Mouse (Mus musculus): Measurements from ENCODE around the gene Ddost. TPM values are rescaled to one million over a fixed set of nuclear protein-coding genes. Genes with fewer than 3 reads are reported as not detected.

Ddost gene
- polyA plus RNA-seq, 2 experiments = 342 to 344 TPM

DNA sequence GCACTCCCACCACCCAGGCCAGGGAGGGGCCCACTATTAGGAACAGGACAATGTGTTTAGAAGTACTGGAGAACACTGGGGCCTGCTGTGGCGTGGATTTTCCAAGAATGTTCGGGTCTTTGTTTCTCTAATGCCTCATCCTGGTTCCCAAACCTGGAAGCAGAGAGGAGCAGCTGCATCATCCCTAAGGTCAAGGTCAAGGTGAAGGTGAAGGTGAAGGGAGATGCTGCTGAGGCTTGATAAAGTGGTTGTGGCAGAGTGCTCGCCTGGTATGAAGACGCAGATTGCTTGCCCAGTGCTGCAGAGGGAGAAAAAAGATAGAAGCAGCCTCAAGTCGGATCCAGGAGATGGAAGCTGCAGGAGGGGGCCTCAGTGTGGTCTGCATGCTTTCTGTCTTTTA lies 47.3 kb downstream of the Ddost start:
- 86% methylated on average over 5 of the region's 5 CpGs for WGBS
- Histone ChIP-seq H3K27ac (replicated peaks; ENCODE audit: low read depth, low read length) (no peak overlapping the region), H3K4me1 (ENCODE audit: control insufficient read depth, insufficient read depth, low read length) (no peaks in the 10 kb centered on the region), H3K4me3 (replicated peaks; ENCODE audit: low read length) (no peak overlapping the region), H3K9ac (ENCODE audit: low read depth, low read length, severe bottlenecking) (no peak overlapping the region), H3K4me2 (replicated peaks; ENCODE audit: low read depth, low read length, severe bottlenecking) (no peak overlapping the region), H3K9me3 (ENCODE audit: control insufficient read depth, low read length) (no peaks in the 10 kb centered on the region; the same call in 1 of the 2 replicates), H3K36me3 (ENCODE audit: control insufficient read depth, insufficient read depth, low read length) (no peaks in the 10 kb centered on the region), H3K27me3 (ENCODE audit: control insufficient read depth, insufficient read depth, low read length) (no peaks in the 10 kb centered on the region)
- ATAC-seq (ENCODE audit: low FRiP score, low read depth) (no peak), DNase-seq (ENCODE audit: low spot score) (no peak)
- no peak for TF ChIP-seq POLR2A (IDR thresholded peaks at IDR 0.05; ENCODE audit: borderline replicate concordance, extremely low read depth, insufficient read depth, insufficient read length)

DNA sequence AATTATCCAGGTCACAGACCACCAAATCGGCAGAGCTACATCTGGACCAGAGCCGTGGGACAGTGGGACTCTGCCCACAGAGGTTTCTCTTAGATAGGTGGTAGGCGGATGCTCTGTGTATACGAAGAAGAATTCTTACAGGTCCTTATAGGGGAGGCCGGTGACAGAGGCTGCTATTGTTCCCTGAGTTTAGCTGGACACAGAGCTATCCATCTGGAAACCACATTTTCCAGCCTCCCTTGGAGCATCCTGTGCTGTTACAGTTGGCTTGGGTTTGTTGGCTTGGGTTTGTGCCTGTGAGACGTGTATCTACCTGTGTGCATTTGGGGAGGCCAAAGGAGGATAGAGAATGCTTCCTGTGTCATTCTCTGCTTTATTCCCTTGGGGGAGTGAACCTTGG lies 48.2 kb downstream of the Ddost start:
- Histone ChIP-seq H3K4me1 (ENCODE audit: control insufficient read depth, insufficient read depth, low read length) (no peaks in the 10 kb centered on the region), H3K27ac (replicated peaks; ENCODE audit: low read depth, low read length) (no peak overlapping the region), H3K4me2 (replicated peaks; ENCODE audit: low read depth, low read length, severe bottlenecking) (no peak overlapping the region), H3K9me3 (ENCODE audit: control insufficient read depth, low read length) (no peaks in the 10 kb centered on the region; the same call in 1 of the 2 replicates), H3K27me3 (ENCODE audit: control insufficient read depth, insufficient read depth, low read length) (no peaks in the 10 kb centered on the region), H3K36me3 (ENCODE audit: control insufficient read depth, insufficient read depth, low read length) (no peaks in the 10 kb centered on the region), H3K4me3 (replicated peaks; ENCODE audit: low read length) (no peak overlapping the region), H3K9ac (ENCODE audit: low read depth, low read length, severe bottlenecking) (no peak overlapping the region)
- no peak for TF ChIP-seq POLR2A (IDR thresholded peaks at IDR 0.05; ENCODE audit: borderline replicate concordance, extremely low read depth, insufficient read depth, insufficient read length)
- 83% methylated on average over 6 of the region's 6 CpGs for WGBS
- ATAC-seq (ENCODE audit: low FRiP score, low read depth) = no peak
- no peak for DNase-seq (ENCODE audit: low spot score)

DNA sequence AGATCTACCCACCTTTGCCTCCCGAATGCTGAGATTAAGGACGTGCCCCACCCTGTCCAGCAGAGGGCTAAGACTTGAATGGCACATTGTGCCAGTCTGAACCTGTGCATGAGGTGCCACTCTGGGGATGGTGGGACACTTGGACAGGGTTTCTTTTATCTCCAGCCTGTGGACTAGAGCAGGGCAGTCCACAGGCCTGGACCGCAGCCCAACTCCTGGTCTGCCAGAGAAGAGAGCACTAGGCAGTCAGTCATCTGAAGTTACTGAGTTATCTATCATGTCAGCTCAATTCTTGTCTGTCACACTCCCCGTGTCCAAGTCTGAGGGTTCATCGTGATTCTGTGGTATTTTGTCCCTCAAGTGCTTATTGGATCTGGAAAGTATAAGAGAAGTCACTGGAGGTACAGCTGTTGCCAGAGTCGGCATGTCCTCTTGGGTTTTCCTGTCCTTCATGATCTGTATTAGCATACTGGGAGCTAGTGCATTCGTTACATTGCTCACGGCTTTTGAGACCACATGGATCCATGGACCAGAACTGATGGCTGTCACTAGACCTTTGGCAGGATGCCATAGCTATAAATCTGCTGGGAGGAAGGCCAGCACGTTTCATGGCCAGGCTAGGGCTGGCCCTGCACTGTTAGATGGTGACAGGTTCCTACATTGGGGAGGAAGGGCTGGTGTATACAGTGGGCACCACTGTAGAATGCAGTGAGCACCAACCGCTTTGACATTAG lies 49.1 kb downstream of the Ddost start:
- no peaks in the 10 kb centered on the region for H3K4me1 ChIP-seq (ENCODE audit: control insufficient read depth, insufficient read depth, low read length)
- H3K4me2 ChIP-seq (replicated peaks; ENCODE audit: low read depth, low read length, severe bottlenecking) = no peak overlapping the region
- H3K27ac ChIP-seq (replicated peaks; ENCODE audit: low read depth, low read length) = no peak overlapping the region
- H3K36me3 ChIP-seq (ENCODE audit: control insufficient read depth, insufficient read depth, low read length) = no peaks in the 10 kb centered on the region
- WGBS = 72% methylated on average over 10 of the region's 10 CpGs
- H3K9me3 ChIP-seq (ENCODE audit: control insufficient read depth, low read length) = no peaks in the 10 kb centered on the region; the same call in 1 of the 2 replicates
- ATAC-seq (ENCODE audit: low FRiP score, low read depth) = no peak
- DNase-seq (ENCODE audit: low spot score) = no peak
- no peak for TF ChIP-seq POLR2A (IDR thresholded peaks at IDR 0.05; ENCODE audit: borderline replicate concordance, extremely low read depth, insufficient read depth, insufficient read length)
- H3K27me3 ChIP-seq (ENCODE audit: control insufficient read depth, insufficient read depth, low read length) = no peaks in the 10 kb centered on the region
- H3K4me3 ChIP-seq (replicated peaks; ENCODE audit: low read length) = no peak overlapping the region
- H3K9ac ChIP-seq (ENCODE audit: low read depth, low read length, severe bottlenecking) = no peak overlapping the region

DNA sequence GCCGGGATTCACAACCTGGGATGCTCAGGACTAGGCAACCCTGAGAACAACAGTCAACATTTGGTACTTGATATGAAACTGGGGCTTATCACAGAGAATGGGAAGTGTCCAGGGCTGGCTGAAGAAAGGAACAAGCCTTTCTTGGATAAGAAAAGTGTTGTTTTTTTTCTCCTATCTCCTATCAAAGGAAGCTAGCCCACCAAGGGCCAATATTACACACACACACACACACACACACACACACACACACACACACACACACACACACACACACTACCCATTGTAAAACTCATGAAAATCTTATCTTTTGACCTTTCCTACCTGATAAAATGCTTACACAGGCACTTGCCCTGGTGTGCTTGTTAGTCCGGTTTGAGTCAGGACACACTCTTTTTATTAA lies 51.0 kb downstream of the Ddost start:
- Histone ChIP-seq H3K36me3 (ENCODE audit: control insufficient read depth, insufficient read depth, low read length) (no peaks in the 10 kb centered on the region), H3K9ac (ENCODE audit: low read depth, low read length, severe bottlenecking) (no peak overlapping the region), H3K4me1 (ENCODE audit: control insufficient read depth, insufficient read depth, low read length) (no peaks in the 10 kb centered on the region), H3K4me3 (replicated peaks; ENCODE audit: low read length) (no peak overlapping the region), H3K27ac (replicated peaks; ENCODE audit: low read depth, low read length) (no peak overlapping the region), H3K27me3 (ENCODE audit: control insufficient read depth, insufficient read depth, low read length) (no peaks in the 10 kb centered on the region), H3K9me3 (ENCODE audit: control insufficient read depth, low read length) (no peaks in the 10 kb centered on the region; the same call in 1 of the 2 replicates), H3K4me2 (replicated peaks; ENCODE audit: low read depth, low read length, severe bottlenecking) (no peak overlapping the region)
- TF ChIP-seq POLR2A (IDR thresholded peaks at IDR 0.05; ENCODE audit: borderline replicate concordance, extremely low read depth, insufficient read depth, insufficient read length) = no peak
- 95% methylated on average over 2 of the region's 2 CpGs for WGBS
- ATAC-seq (ENCODE audit: low FRiP score, low read depth) (no peak), DNase-seq (ENCODE audit: low spot score) (no peak)

DNA sequence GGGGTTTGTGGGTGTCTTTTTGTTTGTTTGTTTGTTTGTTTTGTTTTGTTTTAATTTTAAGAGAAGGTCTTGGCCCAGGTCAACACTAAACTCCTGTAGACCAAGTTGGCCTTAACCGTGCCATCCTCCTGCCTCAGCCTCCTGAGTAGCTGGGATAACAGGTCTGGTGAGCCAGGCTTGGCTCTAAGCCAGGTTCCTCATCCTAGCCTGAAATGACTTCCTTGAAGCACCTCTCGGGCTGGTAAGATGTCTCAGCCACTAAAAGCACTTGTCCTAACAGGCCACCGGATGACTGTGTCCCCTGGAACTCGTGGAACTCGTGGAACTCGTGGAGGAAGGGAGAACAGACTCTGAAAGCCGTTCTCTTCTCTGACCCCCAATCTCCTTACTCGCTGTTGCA lies 51.6 kb downstream of the Ddost start:
- 86% methylated on average over 8 of the region's 8 CpGs for WGBS
- no peak for DNase-seq (ENCODE audit: low spot score)
- Histone ChIP-seq H3K4me2 (replicated peaks; ENCODE audit: low read depth, low read length, severe bottlenecking) (no peak overlapping the region), H3K9me3 (ENCODE audit: control insufficient read depth, low read length) (no peaks in the 10 kb centered on the region; the same call in 1 of the 2 replicates), H3K36me3 (ENCODE audit: control insufficient read depth, insufficient read depth, low read length) (no peaks in the 10 kb centered on the region), H3K4me3 (replicated peaks; ENCODE audit: low read length) (no peak overlapping the region), H3K4me1 (ENCODE audit: control insufficient read depth, insufficient read depth, low read length) (no peaks in the 10 kb centered on the region), H3K27me3 (ENCODE audit: control insufficient read depth, insufficient read depth, low read length) (no peaks in the 10 kb centered on the region; the same call in 1 of the 2 replicates), H3K9ac (ENCODE audit: low read depth, low read length, severe bottlenecking) (no peak overlapping the region), H3K27ac (replicated peaks; ENCODE audit: low read depth, low read length) (no peak overlapping the region)
- no peak for ATAC-seq (ENCODE audit: low FRiP score, low read depth)
- no peak for TF ChIP-seq POLR2A (IDR thresholded peaks at IDR 0.05; ENCODE audit: borderline replicate concordance, extremely low read depth, insufficient read depth, insufficient read length)

Measured in limb, embryonic 14.5 days (tissue).